Mouse (Mus musculus): ENCODE data around the gene Rbm18. TPM values are rescaled to one million over a fixed set of nuclear protein-coding genes. Genes with fewer than 3 reads are reported as not detected.

Rbm18 gene
- polyA plus RNA-seq, 1 experiment from 2014 or later, result 68.7 TPM

GRCm38 (mm10) chr2:36103555-36104367, 32.8 kb downstream of the Rbm18 start:
- Histone ChIP-seq H3K4me3 (peak overlapping the region; percentile 22), H3K4me1 (peaks cover 37% of the 10 kb centered on the region), H3K9me3 (no peaks in the 10 kb centered on the region), H3K4me2 (peak overlapping the region; percentile 93), H3K9ac (no peak overlapping the region), H3K27me3 (peaks cover 97% of the 10 kb centered on the region), H3K27ac (no peak overlapping the region), H3K36me3 (no peaks in the 10 kb centered on the region)
- ATAC-seq (ENCODE audit: insufficient number of reproducible peaks, low FRiP score, low TSS enrichment, low read depth), result no peak
- WGBS, result under 1% methylated on average over 38 of the region's 38 CpGs

- peak overlapping the region; percentile 93 for H3K4me2 ChIP-seq
- peak overlapping the region; percentile 22 for H3K4me3 ChIP-seq
- no peak overlapping the region for H3K9ac ChIP-seq
- ATAC-seq (ENCODE audit: insufficient number of reproducible peaks, low FRiP score, low TSS enrichment, low read depth), result no peak
- peaks cover 37% of the 10 kb centered on the region for H3K4me1 ChIP-seq
- peaks cover 98% of the 10 kb centered on the region for H3K27me3 ChIP-seq
- no peaks in the 10 kb centered on the region for H3K36me3 ChIP-seq
- no peak overlapping the region for H3K27ac ChIP-seq
- no peaks in the 10 kb centered on the region for H3K9me3 ChIP-seq
- 3% methylated on average over 21 of the region's 21 CpGs for WGBS
Measured at GRCm38 (mm10) chr2:36103069-36103554, 33.5 kb downstream of the Rbm18 start.

GRCm38 (mm10) chr2:36102559-36102946, 34.0 kb downstream of the Rbm18 start:
- H3K27ac ChIP-seq, result no peak overlapping the region
- peaks cover 37% of the 10 kb centered on the region for H3K4me1 ChIP-seq
- H3K27me3 ChIP-seq, result peaks cover 98% of the 10 kb centered on the region
- H3K9me3 ChIP-seq, result no peaks in the 10 kb centered on the region
- no peak for ATAC-seq (ENCODE audit: insufficient number of reproducible peaks, low FRiP score, low TSS enrichment, low read depth)
- H3K36me3 ChIP-seq, result no peaks in the 10 kb centered on the region
- peak overlapping the region; percentile 22 for H3K4me3 ChIP-seq
- H3K4me2 ChIP-seq, result peak overlapping the region; percentile 93
- H3K9ac ChIP-seq, result no peak overlapping the region
- WGBS, result 4% methylated on average over 21 of the region's 21 CpGs

GRCm38 (mm10) chr2:36101866-36102558, 34.6 kb downstream of the Rbm18 start:
- Histone ChIP-seq H3K4me2 (peak overlapping the region; percentile 93), H3K4me3 (peak overlapping the region; percentile 22), H3K9me3 (no peaks in the 10 kb centered on the region), H3K27me3 (peaks cover 99% of the 10 kb centered on the region), H3K36me3 (no peaks in the 10 kb centered on the region), H3K27ac (no peak overlapping the region), H3K4me1 (peaks cover 37% of the 10 kb centered on the region), H3K9ac (no peak overlapping the region)
- ATAC-seq (ENCODE audit: insufficient number of reproducible peaks, low FRiP score, low TSS enrichment, low read depth), result no peak
- WGBS, result 3% methylated on average over 28 of the region's 28 CpGs

GRCm38 (mm10) chr2:36099739-36100138, 36.8 kb downstream of the Rbm18 start:
- no peak overlapping the region for H3K4me3 ChIP-seq
- no peaks in the 10 kb centered on the region for H3K9me3 ChIP-seq
- WGBS, result 14% methylated on average over 6 of the region's 6 CpGs
- no peak overlapping the region for H3K4me2 ChIP-seq
- peaks cover 27% of the 10 kb centered on the region for H3K4me1 ChIP-seq
- no peak overlapping the region for H3K9ac ChIP-seq
- no peak for ATAC-seq (ENCODE audit: insufficient number of reproducible peaks, low FRiP score, low TSS enrichment, low read depth)
- H3K27ac ChIP-seq, result no peak overlapping the region
- H3K27me3 ChIP-seq, result peaks cover 99% of the 10 kb centered on the region
- H3K36me3 ChIP-seq, result no peaks in the 10 kb centered on the region

GRCm38 (mm10) chr2:36098021-36098420, 38.6 kb downstream of the Rbm18 start:
- no peak for ATAC-seq (ENCODE audit: insufficient number of reproducible peaks, low FRiP score, low TSS enrichment, low read depth)
- H3K4me1 ChIP-seq, result peaks cover 16% of the 10 kb centered on the region
- H3K27ac ChIP-seq, result no peak overlapping the region
- 6% methylated on average over 5 of the region's 5 CpGs for WGBS
- H3K4me2 ChIP-seq, result no peak overlapping the region
- H3K4me3 ChIP-seq, result no peak overlapping the region
- no peaks in the 10 kb centered on the region for H3K9me3 ChIP-seq
- no peak overlapping the region for H3K9ac ChIP-seq
- H3K36me3 ChIP-seq, result no peaks in the 10 kb centered on the region
- H3K27me3 ChIP-seq, result peaks cover 99% of the 10 kb centered on the region

GRCm38 (mm10) chr2:36097129-36097815, 39.3 kb downstream of the Rbm18 start:
- 5% methylated on average over 18 of the region's 18 CpGs for WGBS
- ATAC-seq (ENCODE audit: insufficient number of reproducible peaks, low FRiP score, low TSS enrichment, low read depth), result no peak
- no peak overlapping the region for H3K27ac ChIP-seq
- no peaks in the 10 kb centered on the region for H3K36me3 ChIP-seq
- peaks cover 99% of the 10 kb centered on the region for H3K27me3 ChIP-seq
- H3K4me2 ChIP-seq, result no peak overlapping the region
- no peak overlapping the region for H3K9ac ChIP-seq
- H3K4me3 ChIP-seq, result no peak overlapping the region
- peaks cover 9% of the 10 kb centered on the region for H3K4me1 ChIP-seq
- H3K9me3 ChIP-seq, result no peaks in the 10 kb centered on the region

GRCm38 (mm10) chr2:36093914-36094475, 42.6 kb downstream of the Rbm18 start:
- Histone ChIP-seq H3K9me3 (no peaks in the 10 kb centered on the region), H3K9ac (no peak overlapping the region), H3K4me1 (peaks cover 19% of the 10 kb centered on the region), H3K4me2 (no peak overlapping the region), H3K27ac (no peak overlapping the region), H3K27me3 (peaks cover 100% of the 10 kb centered on the region), H3K4me3 (no peak overlapping the region), H3K36me3 (no peaks in the 10 kb centered on the region)
- ATAC-seq (ENCODE audit: insufficient number of reproducible peaks, low FRiP score, low TSS enrichment, low read depth), result no peak
- WGBS, result 4% methylated on average over 31 of the region's 31 CpGs

- no peaks in the 10 kb centered on the region for H3K9me3 ChIP-seq
- no peak overlapping the region for H3K4me2 ChIP-seq
- 26% methylated on average over 7 of the region's 7 CpGs for WGBS
- peaks cover 98% of the 10 kb centered on the region for H3K27me3 ChIP-seq
- no peak overlapping the region for H3K9ac ChIP-seq
- no peak overlapping the region for H3K27ac ChIP-seq
- peaks cover 19% of the 10 kb centered on the region for H3K4me1 ChIP-seq
- H3K36me3 ChIP-seq, result no peaks in the 10 kb centered on the region
- no peak overlapping the region for H3K4me3 ChIP-seq
- no peak for ATAC-seq (ENCODE audit: insufficient number of reproducible peaks, low FRiP score, low TSS enrichment, low read depth)
Measured at GRCm38 (mm10) chr2:36093301-36093700, 43.3 kb downstream of the Rbm18 start.

- Histone ChIP-seq H3K27me3 (peaks cover 97% of the 10 kb centered on the region), H3K4me3 (no peak overlapping the region), H3K4me2 (no peak overlapping the region), H3K9ac (no peak overlapping the region), H3K9me3 (no peaks in the 10 kb centered on the region), H3K4me1 (peaks cover 19% of the 10 kb centered on the region), H3K27ac (no peak overlapping the region), H3K36me3 (no peaks in the 10 kb centered on the region)
- no peak for ATAC-seq (ENCODE audit: insufficient number of reproducible peaks, low FRiP score, low TSS enrichment, low read depth)
- WGBS, result 8% methylated on average over 4 of the region's 4 CpGs
Measured at GRCm38 (mm10) chr2:36092748-36093147, 43.8 kb downstream of the Rbm18 start.

- Histone ChIP-seq H3K36me3 (no peaks in the 10 kb centered on the region), H3K4me2 (peak overlapping the region; percentile 81), H3K27ac (no peak overlapping the region), H3K4me3 (peak overlapping the region; percentile 42), H3K4me1 (peaks cover 19% of the 10 kb centered on the region), H3K27me3 (peaks cover 97% of the 10 kb centered on the region), H3K9ac (no peak overlapping the region), H3K9me3 (no peaks in the 10 kb centered on the region)
- WGBS, result 2% methylated on average over 69 of the region's 70 CpGs
- ATAC-seq (ENCODE audit: insufficient number of reproducible peaks, low FRiP score, low TSS enrichment, low read depth), result peak; percentile 61
Measured at GRCm38 (mm10) chr2:36090853-36091741, 45.5 kb downstream of the Rbm18 start.
